18 mouse cellular contexts compared by ENCODE assay signal in genomic region chr13:85191253-85191652, GRCm38 (mm10).
"Had no signal": no experiment of that assay in that cellular context is flagged by ENCODE, and none has a peak within 500 bp of the region (broad histone marks: within the 10 kb centered on the region; RNA-seq: fewer than 3 reads in every experiment).

No protein-coding gene starts in this region.

- H3K9ac ChIP-seq: lung, embryonic 14.5 days; midbrain, embryonic 12.5 days; neural tube, embryonic 13.5 days; neural tube, embryonic 15.5 days had no signal

- DNase-seq: lung, adult 18-20 months; lung, embryonic 14.5 days; lung, postnatal 10 days; lung, postnatal 4 days; midbrain, embryonic 14.5 days; retina, postnatal 1 day; right cerebral cortex, adult 18-20 months; right cerebral cortex, postnatal 25 days; right cerebral cortex, postnatal 4 days; spleen, adult 18-20 months; thymus, adult 18-20 months; thymus, postnatal 14 days; thymus, postnatal 36 days had no signal

- H3K9me3 ChIP-seq: midbrain, embryonic 10.5 days; midbrain, embryonic 12.5 days; neural tube, embryonic 13.5 days; neural tube, embryonic 15.5 days had no signal

- H3K4me3 ChIP-seq: midbrain, embryonic 12.5 days; neural tube, embryonic 13.5 days; neural tube, embryonic 15.5 days had no signal

- H3K27me3 ChIP-seq: midbrain, embryonic 12.5 days; neural tube, embryonic 13.5 days; neural tube, embryonic 15.5 days had no signal

- ATAC-seq: midbrain, embryonic 16.5 days had no signal

- H3K27ac ChIP-seq: midbrain, embryonic 10.5 days; midbrain, embryonic 12.5 days; neural tube, embryonic 13.5 days; neural tube, embryonic 15.5 days had no signal
